Mouse (Mus musculus) urinary bladder, adult 18-20 months (tissue): ENCODE data around the gene Ttc39b.

Experiments
- DNase-seq, 2 experiments: peaks; one replicate each; pipeline ENCODE4 v3.0.0; 2022; ENCODE audit warnings: low spot score in 2 of 2, mixed read lengths in 2 of 2

Ttc39b gene

GRCm38 (mm10) chr4:83232315-83232880 is 91.7 kb downstream of the Ttc39b start:
- DNase-seq: no peak

- DNase-seq: no peak
Observed at GRCm38 (mm10) chr4:83228664-83229283, 95.3 kb downstream of the Ttc39b start.

- no peak for DNase-seq
Observed at GRCm38 (mm10) chr4:83228073-83228472, 96.0 kb downstream of the Ttc39b start.

DNA sequence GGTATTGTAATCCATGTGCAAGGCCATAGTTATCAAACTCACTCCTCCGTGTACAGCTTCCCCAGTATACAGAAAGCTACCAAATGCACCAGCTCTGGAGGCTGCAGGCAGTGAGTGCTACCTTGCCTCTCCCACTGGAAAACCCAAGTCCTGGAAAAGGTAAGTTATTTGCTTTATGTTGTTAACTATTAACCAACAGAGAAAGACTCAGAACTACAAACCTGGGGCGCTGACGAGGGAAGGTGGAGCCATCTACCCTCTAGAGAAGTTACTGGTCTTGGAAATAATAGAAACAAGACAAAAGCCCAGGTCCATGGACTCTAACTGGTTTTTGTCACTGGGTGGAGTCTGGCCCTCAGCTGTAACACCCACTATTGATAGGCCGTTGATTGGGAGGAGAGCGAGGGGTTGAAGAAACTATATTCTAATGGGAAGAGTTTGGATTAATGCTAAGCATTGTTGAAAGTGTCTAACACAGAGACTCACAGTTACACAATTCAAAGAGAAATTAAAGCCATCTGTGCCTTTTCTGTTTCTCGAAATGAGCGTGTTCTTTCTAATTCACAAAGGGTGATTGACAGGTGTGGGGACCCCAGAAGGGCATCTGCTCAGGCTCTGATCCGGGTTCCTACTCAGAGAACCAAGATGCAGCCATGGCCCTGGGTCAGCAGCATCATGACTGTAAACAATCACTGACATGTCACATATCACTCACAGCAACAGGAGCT is 98.3 kb downstream of the Ttc39b start:
- no peak for DNase-seq

GRCm38 (mm10) chr4:83224242-83224641 is 99.8 kb downstream of the Ttc39b start:
- no peak for DNase-seq

DNA sequence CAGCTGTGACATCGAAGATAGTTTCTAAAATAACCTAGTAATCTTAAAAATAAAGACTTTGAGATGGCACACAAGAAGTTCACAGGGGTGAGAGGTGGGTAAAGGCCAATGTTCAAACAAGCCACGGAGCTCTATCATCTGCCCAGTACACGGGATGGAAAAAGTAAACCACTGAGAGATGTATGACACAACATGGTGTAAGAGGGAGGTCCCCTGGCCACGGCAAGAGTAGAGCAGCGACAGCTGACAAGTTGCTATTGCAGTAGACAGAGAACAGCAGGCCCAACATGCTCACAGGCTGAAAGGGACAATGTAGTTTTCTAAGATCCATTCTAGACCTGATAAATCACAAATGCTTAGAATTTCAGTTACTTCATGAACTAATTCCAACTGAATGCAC is 100.9 kb downstream of the Ttc39b start:
- no peak for DNase-seq

GRCm38 (mm10) chr4:83220761-83221557 is 103.1 kb downstream of the Ttc39b start:
- DNase-seq: no peak

GRCm38 (mm10) chr4:83219253-83219652 is 104.8 kb downstream of the Ttc39b start:
- DNase-seq: no peak

DNA sequence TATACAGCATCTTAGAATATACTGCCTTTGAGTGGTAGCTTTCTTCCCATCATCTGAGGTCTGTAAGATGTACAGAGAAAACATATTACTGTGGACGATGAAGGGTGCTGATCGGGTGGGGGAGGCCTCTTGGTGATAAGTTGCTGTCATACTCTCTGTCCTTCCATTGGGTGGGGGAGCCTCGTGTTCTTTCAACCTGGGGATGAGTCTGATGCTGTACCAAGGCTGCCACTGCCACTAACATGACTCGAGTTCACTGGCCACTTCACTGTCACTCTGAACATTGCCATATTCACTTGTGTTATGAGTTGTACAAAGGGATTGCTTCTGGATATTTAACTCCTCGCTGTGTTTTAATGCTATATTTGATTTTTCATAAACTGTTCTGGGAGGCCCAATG is 106.9 kb downstream of the Ttc39b start:
- no peak for DNase-seq

GRCm38 (mm10) chr4:83216381-83216780 is 107.7 kb downstream of the Ttc39b start:
- no peak for DNase-seq

DNA sequence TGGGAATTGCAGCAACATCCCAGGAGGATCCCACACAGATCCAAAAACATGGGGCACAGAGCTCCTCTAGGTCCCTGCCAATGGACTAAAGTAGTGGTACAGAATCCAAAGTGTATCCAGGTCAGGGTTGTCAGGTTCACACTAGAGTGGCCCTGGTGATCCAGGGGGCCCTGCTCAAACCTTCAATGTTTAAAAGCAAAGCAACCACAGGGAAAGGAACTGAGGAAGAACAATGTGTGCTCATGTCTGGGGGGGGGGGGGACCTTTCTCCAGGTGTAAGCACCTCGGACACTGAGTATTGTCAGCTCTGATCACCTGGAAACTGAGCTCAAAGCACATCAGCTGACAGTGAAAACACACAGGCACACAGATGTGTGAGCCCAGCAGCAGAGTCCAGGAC is 108.3 kb downstream of the Ttc39b start:
- no peak for DNase-seq

DNA sequence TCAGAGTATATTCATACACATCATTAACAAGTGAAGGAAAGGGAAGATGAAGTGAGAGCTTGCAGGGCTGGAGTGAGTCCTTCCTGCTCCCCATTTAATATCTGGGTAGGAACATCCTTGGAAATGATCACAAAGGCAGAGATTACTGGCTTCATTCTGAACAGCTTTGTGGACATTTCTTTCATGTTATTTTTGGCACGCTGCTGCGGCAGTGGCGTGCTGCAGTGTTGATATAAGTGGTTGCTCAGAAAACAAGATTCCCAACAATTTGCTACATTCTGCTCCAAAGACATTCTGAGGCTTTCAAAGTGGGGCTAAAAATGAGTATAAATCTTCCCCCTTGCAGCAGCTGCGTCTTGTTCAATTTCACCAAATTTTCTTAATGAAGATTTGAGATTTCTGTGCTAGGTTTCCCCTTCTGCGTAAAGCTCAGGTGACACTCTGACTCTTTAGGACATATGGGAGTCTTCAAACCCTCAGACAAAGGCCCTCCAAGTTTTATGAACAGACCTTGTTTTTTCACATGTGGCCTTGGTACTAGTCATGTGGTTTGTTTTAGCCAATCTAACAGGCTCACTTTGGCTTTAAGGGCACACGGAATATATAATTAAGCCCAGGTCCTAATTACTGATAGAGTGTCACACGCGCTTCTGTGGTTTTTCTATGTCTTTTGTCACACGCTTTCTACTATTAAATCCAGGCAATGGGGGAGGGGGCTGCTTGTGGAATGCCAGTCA is 109.1 kb downstream of the Ttc39b start:
- no peak for DNase-seq

DNA sequence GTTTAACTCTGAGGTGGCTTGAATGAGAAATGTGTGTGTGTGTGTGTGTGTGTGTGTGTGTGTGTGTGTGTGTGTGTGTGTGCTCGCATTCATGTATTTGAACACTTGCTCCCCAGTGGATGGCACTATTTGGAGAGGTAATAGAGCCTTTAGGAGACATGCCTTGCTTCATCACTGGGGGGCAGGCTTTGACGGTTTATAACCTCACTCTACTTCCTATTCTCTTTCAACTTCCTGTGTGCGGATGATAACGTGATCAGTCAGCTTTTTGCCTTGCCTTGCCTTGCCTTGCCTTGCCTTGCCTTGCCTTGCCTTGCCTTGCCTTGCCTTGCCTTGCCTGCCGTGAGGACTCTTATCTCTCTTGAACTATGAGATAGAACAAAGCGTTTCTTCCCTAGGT is 110.3 kb downstream of the Ttc39b start:
- no peak for DNase-seq

DNA sequence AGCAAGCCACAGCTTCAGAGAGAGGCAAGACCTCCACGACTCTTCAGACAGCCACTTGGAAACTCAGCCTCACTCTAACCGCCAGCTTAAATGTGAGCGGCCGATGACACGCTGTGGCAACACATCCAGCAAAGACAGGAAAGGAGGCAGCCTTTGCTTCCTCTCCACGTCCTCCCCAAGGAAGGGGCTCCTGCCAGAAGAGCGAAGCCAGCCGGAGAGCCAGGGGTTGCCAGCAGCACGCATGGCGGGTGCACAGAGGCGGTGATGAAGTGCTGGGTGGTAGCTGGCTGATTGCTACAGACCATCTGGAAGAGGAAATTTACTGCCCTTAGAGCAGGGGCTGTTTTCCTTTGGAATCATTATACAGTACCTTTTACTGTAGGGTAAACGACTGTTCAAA is 112.3 kb downstream of the Ttc39b start:
- DNase-seq: no peak

DNA sequence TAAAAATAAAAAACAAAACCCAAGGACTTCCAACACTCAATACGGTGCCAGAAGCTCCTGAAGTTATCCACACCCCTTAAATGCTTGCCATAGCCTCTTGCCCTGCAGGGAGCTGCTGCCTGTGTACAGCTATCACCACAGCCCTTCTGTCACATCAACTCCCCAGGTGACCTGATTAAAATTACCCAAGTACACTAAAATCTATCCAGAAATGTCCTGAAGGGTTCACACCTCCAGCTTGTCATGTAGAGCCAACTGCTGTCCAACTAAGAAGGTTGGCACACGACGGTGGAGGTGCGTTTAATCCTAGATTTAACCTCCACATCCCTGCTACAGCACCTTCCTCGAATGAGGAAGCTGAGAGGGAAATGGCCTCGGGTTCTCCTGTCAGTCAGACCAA is 113.6 kb downstream of the Ttc39b start:
- no peak for DNase-seq

DNA sequence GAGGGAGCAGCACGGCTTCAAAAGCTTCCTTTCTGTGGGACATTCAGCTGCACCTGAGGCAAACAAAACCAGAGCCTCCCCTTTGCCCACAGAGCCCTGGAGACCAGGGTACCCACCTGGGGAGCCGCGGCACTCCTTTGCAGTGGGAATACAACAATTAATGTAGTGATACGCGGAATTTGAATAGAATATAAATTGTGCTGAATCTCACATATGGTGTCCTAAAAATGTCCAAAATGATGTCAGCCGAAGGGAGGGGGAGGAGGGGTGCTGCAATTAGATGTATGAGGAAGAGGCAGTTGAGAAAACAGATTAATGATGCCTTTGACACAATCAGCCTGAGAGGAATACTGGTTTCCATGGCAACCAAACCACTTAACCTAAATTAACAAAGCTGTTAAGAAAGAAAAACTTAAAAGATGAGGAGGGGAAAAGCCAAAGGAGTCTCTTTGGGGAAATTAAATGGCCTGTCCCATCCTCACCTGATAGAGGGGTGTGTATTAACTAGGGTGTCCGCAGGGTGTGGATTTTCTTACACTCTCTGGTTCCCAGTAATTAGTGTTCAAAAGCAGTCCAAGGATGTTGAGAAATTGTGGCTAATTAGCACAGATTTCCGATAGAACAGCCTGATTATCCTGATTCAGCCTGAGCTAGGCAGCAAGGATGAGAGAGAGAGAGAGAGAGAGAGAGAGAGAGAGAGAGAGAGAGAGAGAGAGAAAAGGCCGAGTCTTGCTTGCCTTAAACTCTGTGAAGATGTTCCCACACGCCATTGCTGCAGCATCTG is 117.1 kb downstream of the Ttc39b start:
- no peak for DNase-seq

DNA sequence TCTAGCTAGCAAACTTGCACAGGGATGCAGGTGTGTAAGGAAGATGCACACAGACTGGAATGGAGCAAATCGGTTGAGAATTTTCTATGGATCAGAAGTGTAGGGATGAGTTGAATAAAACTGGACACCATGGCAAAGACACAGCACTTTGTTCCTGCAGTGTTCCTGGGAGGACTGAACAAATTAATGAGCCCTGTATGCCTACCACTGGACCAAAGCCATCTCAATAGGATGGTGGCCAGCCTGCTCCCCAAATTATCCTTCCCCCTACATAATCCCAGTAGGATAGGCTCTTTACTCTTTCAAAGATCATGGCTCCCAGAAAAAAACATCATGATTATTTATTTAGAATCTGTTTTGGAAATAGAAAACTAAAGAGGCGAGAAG is 117.6 kb downstream of the Ttc39b start:
- DNase-seq: no peak

DNA sequence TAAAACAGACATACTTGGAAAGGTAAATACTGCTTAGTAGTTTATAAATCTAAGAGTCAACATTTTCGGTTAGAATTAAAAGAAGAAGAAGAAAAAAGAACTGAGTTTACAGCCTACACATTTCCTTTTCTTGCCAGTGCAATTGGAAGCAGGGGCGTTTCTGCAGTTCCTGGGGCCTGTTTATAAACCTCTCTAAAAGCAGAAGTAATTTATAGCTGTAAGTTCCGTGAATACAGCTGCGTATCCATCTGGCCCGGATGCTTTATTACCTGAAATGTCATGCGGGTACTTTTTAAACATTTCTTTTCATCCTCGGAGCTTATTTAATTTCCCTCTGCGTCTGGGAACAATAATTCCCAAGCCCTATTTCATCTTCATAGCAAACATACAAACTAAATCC is 124.7 kb downstream of the Ttc39b start:
- DNase-seq: no peak

- no peak for DNase-seq
Observed at GRCm38 (mm10) chr4:83198123-83198522, 125.9 kb downstream of the Ttc39b start.

DNA sequence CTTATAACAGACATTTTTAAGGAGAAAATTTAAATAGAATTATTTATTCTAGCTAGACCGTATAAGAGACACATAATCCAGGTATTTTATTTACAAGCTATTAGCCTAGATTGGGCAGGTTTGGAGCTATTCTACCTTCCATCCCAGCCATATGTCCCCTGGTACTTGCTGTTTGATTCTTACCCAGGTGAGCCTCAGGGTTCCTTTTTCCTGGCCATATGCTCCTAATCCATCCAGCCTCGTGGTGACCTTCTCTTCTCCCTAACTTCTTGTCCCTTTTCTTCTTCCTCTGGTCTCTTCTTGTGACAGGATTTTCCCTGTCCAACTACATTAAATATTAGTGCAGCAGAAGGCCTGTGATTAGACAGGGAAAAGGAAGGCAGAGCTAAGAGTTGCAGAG is 134.3 kb downstream of the Ttc39b start:
- DNase-seq: no peak

- DNase-seq: no peak
Observed at GRCm38 (mm10) chr4:83187324-83187723, 136.7 kb downstream of the Ttc39b start.
